Mouse (Mus musculus): Measurements from ENCODE around the gene Mydgf.

GRCm38 (mm10) chr17:56206986-56207674, 23.4 kb upstream of the Mydgf start:
- TF ChIP-seq POLR2A (IDR thresholded peaks at IDR 0.05; ENCODE audit: low read depth, low read length): no peak
- no peak for TF ChIP-seq CTCF (IDR thresholded peaks at IDR 0.05; ENCODE audit: extremely low read depth, insufficient read depth, insufficient read length, insufficient replicate concordance)
